Mouse (Mus musculus) embryonic facial prominence, embryonic 15.5 days (tissue): ENCODE data around the gene Whrn. TPM values are rescaled to one million over a fixed set of nuclear protein-coding genes. Genes with fewer than 3 reads are reported as not detected.
A peak's percentile ranks its signal among the peaks of the same experiment; 100 is the strongest.

Source experiments
- ATAC-seq: fragments of 200-750 bp; cut with Nextera tagmentation; 2 replicates; pipeline ENCODE4 v1.8.0; 2017; ENCODE audit warnings: low read depth, moderate TSS enrichment; ENCODE audit not compliant: insufficient number of reproducible peaks, low FRiP score, low TSS enrichment
- H3K27ac ChIP-seq: fragments of 300-500 bp; sonication (generic); replicated peaks from 2 replicates; pipeline ENCODE4 v1.5.1; 2015; ENCODE audit warnings: mild to moderate bottlenecking, inconsistent platforms
- H3K27me3 ChIP-seq: fragments of 300-500 bp; sonication (generic); 2 replicates; pipeline ENCODE4 v1.6.1; 2015; ENCODE audit warnings: inconsistent platforms
- H3K36me3 ChIP-seq: fragments of 300-500 bp; sonication (generic); 2 replicates; pipeline ENCODE4 v1.6.1; 2015; ENCODE audit warnings: mild to moderate bottlenecking, inconsistent platforms
- H3K4me1 ChIP-seq: fragments of 300-500 bp; sonication (generic); 2 replicates; pipeline ENCODE4 v1.6.1; 2015; ENCODE audit warnings: inconsistent platforms
- H3K4me2 ChIP-seq: fragments of 300-500 bp; sonication (generic); replicated peaks from 2 replicates; pipeline ENCODE4 v1.6.1; 2015; ENCODE audit warnings: mild to moderate bottlenecking, inconsistent platforms
- H3K4me3 ChIP-seq: fragments of 300-500 bp; sonication (generic); replicated peaks from 2 replicates; pipeline ENCODE4 v1.5.1; 2015; ENCODE audit warnings: mild to moderate bottlenecking, inconsistent platforms
- H3K9ac ChIP-seq: fragments of 300-500 bp; sonication (generic); 2 replicates; pipeline ENCODE4 v1.6.1; 2015; ENCODE audit warnings: inconsistent platforms
- H3K9me3 ChIP-seq: fragments of 300-500 bp; sonication (generic); replicated peaks from 2 replicates; pipeline ENCODE4 v1.6.1; 2016; ENCODE audit warnings: inconsistent platforms
- WGBS: fragments of 180-500 bp; shearing (Covaris S2); methylation state at CpG from one replicate; pipeline ENCODE4 v1.1.7; 2015; 5-methylcytosine and 5-hydroxymethylcytosine counted together
- polyA plus RNA-seq: library from polyadenylated mRNA; unstranded; fragments of >200 nt; fragmentation: Nextera tagmentation; extraction: Ambion mirVana; gene quantifications from 2 replicates; pipeline ENCODE4 v1.2.1, GENCODE M21; 2015

The Whrn gene
- polyA plus RNA-seq, 1 experiment from 2014 or later, result 5.2 TPM

DNA sequence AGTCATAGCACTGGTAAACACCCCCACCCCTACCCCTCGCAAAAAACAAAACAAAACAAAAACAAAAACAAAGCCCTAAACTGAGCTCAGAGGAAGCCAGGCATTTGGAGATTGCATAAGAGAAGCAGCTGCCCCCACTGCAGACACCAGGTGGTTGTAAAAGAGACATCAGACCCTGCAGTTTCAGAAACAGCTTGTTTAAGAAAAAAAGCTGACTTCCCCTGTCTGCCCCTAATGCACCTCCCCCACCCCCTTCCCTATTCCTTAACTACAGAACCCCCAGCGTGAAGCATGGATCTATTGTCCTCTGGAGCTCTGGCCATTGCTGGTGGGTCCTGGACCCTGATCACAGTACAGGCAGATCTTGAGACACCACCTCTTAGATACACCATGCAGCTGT, 21.4 kb downstream of the Whrn start:
- no peak overlapping the region for H3K27ac ChIP-seq
- no peak for ATAC-seq
- H3K9me3 ChIP-seq, result no peaks in the 10 kb centered on the region
- no peaks in the 10 kb centered on the region for H3K4me1 ChIP-seq
- H3K4me2 ChIP-seq, result no peak overlapping the region
- no peak overlapping the region for H3K9ac ChIP-seq
- 19% methylated on average over 2 of the region's 2 CpGs for WGBS
- H3K4me3 ChIP-seq, result no peak overlapping the region
- no peaks in the 10 kb centered on the region; the same call in 1 of the 2 replicates for H3K27me3 ChIP-seq
- no peaks in the 10 kb centered on the region for H3K36me3 ChIP-seq

GRCm38 (mm10) chr4:63467338-63467737, 28.5 kb downstream of the Whrn start:
- Histone ChIP-seq H3K4me2 (no peak overlapping the region), H3K27ac (no peak overlapping the region), H3K27me3 (no peaks in the 10 kb centered on the region), H3K4me1 (no peaks in the 10 kb centered on the region), H3K4me3 (no peak overlapping the region), H3K9me3 (no peaks in the 10 kb centered on the region), H3K36me3 (no peaks in the 10 kb centered on the region), H3K9ac (no peak overlapping the region)
- 77% methylated on average over 9 of the region's 10 CpGs for WGBS
- ATAC-seq, result no peak

DNA sequence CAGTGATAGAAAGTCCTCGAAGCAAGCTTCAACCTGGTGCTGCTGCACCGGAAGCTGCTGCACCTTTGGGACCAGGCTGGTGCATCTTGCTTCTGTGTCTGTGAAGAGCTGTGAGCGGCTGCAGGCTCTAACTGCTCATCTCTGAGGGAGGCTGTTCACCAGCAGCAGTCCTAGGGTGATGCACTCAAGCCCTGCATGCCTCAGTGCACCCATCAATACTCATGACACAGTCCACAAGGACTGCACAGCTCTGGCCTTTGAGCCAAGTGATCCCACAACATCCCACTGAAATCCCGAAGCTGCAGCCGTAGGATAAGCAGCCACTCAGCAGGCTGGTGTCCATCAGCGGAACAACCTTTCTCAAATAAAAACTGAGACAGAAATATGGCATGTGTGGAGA, 29.6 kb downstream of the Whrn start:
- H3K4me2 ChIP-seq, result no peak overlapping the region
- no peak overlapping the region for H3K4me3 ChIP-seq
- H3K36me3 ChIP-seq, result no peaks in the 10 kb centered on the region
- no peaks in the 10 kb centered on the region for H3K4me1 ChIP-seq
- no peaks in the 10 kb centered on the region for H3K9me3 ChIP-seq
- ATAC-seq, result no peak
- H3K9ac ChIP-seq, result no peak overlapping the region
- 88% methylated on average over 6 of the region's 6 CpGs for WGBS
- no peak overlapping the region for H3K27ac ChIP-seq
- H3K27me3 ChIP-seq, result no peaks in the 10 kb centered on the region

- H3K4me1 ChIP-seq, result peaks cover 16% of the 10 kb centered on the region
- H3K27ac ChIP-seq, result no peak overlapping the region
- ATAC-seq, result no peak; the same call in 1 of the 2 replicates
- H3K4me2 ChIP-seq, result no peak overlapping the region
- no peak overlapping the region for H3K9ac ChIP-seq
- H3K36me3 ChIP-seq, result no peaks in the 10 kb centered on the region
- 77% methylated on average over 7 of the region's 7 CpGs for WGBS
- no peaks in the 10 kb centered on the region for H3K9me3 ChIP-seq
- H3K4me3 ChIP-seq, result no peak overlapping the region
- H3K27me3 ChIP-seq, result no peaks in the 10 kb centered on the region
Observed at GRCm38 (mm10) chr4:63460876-63461525, 34.8 kb downstream of the Whrn start.

DNA sequence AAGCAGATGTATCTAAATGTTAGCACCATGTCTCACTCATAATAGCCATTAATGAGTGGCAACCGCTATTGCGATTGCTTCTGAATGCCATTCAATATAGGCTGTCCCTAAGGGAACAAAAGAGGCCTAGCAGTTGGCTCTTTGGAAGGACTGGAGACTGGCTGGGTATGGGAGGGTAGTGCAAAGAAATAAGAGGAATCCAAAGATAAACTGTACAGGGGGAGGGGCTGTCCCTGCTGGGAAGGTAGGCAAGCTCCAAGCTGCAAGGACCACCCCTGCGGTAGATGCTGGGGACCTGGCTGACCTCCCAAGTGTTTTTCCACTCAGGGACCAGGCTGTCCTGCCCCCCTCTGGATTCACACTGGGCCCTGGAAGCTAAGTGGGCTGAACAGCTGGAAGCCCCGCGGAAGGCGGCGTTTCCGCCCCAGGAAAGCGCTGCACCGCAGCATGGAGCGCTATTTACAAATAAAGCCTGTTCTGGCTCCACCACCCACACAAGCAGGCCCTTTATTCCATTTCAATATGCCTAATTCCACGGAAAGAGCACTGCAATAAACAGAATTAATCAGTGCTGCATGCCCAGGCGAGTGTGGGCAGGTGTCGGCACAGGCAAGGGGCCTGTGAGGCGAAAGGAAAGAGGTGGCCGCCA, 36.5 kb downstream of the Whrn start:
- Histone ChIP-seq H3K4me1 (peaks cover 16% of the 10 kb centered on the region), H3K9me3 (no peaks in the 10 kb centered on the region), H3K36me3 (no peaks in the 10 kb centered on the region), H3K4me3 (no peak overlapping the region), H3K9ac (no peak overlapping the region), H3K27ac (no peak overlapping the region), H3K27me3 (no peaks in the 10 kb centered on the region), H3K4me2 (peak overlapping the region; percentile 29; the same call in 1 of the 2 replicates)
- 18% methylated on average over 16 of the region's 16 CpGs for WGBS
- no peak for ATAC-seq

DNA sequence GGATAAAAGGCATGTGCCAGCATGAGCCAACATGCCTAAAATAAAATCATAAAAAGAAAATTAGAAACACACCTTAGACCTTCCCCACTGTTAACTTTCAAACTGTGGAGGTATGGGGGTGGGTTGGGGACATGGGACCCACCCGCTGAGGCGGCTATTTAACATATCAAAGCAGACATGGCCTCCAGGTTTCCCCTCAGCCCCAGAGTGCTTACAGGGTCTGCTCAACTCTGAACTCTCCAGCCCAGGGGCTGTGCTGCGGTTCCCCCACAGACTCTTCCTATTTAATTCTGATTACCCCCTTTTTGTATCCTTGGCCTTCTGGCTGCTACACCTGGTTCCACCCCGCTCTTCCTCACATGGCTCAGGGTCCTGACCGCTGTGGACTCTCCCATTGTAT, 39.2 kb downstream of the Whrn start:
- no peaks in the 10 kb centered on the region for H3K27me3 ChIP-seq
- ATAC-seq, result no peak
- H3K9ac ChIP-seq, result no peak overlapping the region
- WGBS, result 42% methylated on average over 5 of the region's 5 CpGs
- no peak overlapping the region for H3K4me3 ChIP-seq
- H3K27ac ChIP-seq, result no peak overlapping the region
- H3K4me1 ChIP-seq, result peaks cover 16% of the 10 kb centered on the region
- H3K9me3 ChIP-seq, result no peaks in the 10 kb centered on the region
- H3K36me3 ChIP-seq, result no peaks in the 10 kb centered on the region
- no peak overlapping the region for H3K4me2 ChIP-seq

DNA sequence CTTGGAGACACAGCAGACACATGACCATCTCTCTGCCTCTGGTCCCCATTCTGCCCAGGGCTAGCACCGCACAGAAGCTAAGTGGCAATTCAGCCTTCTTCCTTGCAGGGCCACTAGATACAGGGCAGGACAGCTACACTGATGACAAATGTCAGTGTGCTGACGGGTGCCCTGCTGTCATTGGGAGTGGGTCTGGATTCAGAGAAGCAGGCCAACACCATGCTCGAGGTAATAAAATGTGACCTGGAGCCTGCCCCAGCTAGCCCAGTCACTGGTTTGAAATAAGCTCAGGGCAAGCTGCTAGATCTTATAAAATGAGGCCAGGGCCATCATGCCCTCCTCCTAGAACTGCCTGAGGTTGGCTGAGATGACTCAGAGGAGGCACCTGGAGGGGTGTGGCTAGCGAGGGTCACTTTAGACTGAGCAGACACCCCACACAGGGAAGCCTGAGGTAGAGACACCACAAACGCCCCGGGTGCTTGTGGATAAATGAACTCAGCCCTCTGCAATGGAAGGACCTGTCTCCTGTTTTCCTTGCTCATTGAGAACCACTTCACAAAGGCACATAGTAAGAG, 41.8 kb downstream of the Whrn start:
- H3K27me3 ChIP-seq, result no peaks in the 10 kb centered on the region
- H3K27ac ChIP-seq, result no peak overlapping the region
- ATAC-seq, result no peak
- H3K4me1 ChIP-seq, result peaks cover 9% of the 10 kb centered on the region
- no peaks in the 10 kb centered on the region for H3K9me3 ChIP-seq
- H3K36me3 ChIP-seq, result no peaks in the 10 kb centered on the region; the same call in 1 of the 2 replicates
- WGBS, result 83% methylated on average over 6 of the region's 6 CpGs
- no peak overlapping the region for H3K9ac ChIP-seq
- H3K4me2 ChIP-seq, result no peak overlapping the region
- H3K4me3 ChIP-seq, result no peak overlapping the region

GRCm38 (mm10) chr4:63452555-63452954, 43.2 kb downstream of the Whrn start:
- no peak for ATAC-seq
- Histone ChIP-seq H3K9ac (no peak overlapping the region), H3K27me3 (no peaks in the 10 kb centered on the region), H3K4me2 (no peak overlapping the region), H3K9me3 (no peaks in the 10 kb centered on the region), H3K4me3 (no peak overlapping the region), H3K36me3 (no peaks in the 10 kb centered on the region; the same call in 1 of the 2 replicates), H3K27ac (no peak overlapping the region), H3K4me1 (no peaks in the 10 kb centered on the region)
- WGBS, result 44% methylated on average over 3 of the region's 3 CpGs

DNA sequence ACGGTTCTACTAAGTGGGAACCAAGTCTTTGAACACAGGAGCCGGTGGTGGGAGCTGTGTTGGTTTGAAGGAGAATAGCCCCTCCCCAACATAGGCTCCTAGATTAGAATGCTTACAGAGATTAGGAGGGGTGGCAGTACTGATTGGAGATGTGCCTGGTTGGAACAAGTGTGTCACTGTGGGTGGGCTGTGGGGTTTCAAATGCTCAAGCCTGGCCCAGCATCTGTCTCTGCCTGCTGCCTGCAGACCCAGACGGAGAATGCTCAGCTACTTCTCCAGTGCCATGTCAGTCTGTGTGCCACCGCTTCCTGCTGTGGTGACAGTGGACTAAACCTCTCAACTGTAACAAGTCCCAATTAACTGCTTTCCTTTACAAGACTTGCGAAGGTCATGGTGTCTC, 45.2 kb downstream of the Whrn start:
- H3K9ac ChIP-seq, result no peak overlapping the region
- H3K9me3 ChIP-seq, result no peaks in the 10 kb centered on the region
- no peak overlapping the region for H3K4me2 ChIP-seq
- H3K36me3 ChIP-seq, result no peaks in the 10 kb centered on the region; the same call in 1 of the 2 replicates
- 79% methylated on average over 5 of the region's 5 CpGs for WGBS
- H3K4me3 ChIP-seq, result no peak overlapping the region
- no peaks in the 10 kb centered on the region for H3K27me3 ChIP-seq
- no peaks in the 10 kb centered on the region for H3K4me1 ChIP-seq
- no peak for ATAC-seq
- no peak overlapping the region for H3K27ac ChIP-seq

- no peak for ATAC-seq
- Histone ChIP-seq H3K4me2 (no peak overlapping the region), H3K9me3 (no peaks in the 10 kb centered on the region; the same call in 1 of the 2 replicates), H3K9ac (no peak overlapping the region), H3K27ac (no peak overlapping the region), H3K4me3 (no peak overlapping the region), H3K4me1 (no peaks in the 10 kb centered on the region), H3K27me3 (no peaks in the 10 kb centered on the region), H3K36me3 (no peaks in the 10 kb centered on the region; the same call in 1 of the 2 replicates)
- 68% methylated on average over 10 of the region's 10 CpGs for WGBS
Observed at GRCm38 (mm10) chr4:63444362-63445066, 51.3 kb downstream of the Whrn start.

DNA sequence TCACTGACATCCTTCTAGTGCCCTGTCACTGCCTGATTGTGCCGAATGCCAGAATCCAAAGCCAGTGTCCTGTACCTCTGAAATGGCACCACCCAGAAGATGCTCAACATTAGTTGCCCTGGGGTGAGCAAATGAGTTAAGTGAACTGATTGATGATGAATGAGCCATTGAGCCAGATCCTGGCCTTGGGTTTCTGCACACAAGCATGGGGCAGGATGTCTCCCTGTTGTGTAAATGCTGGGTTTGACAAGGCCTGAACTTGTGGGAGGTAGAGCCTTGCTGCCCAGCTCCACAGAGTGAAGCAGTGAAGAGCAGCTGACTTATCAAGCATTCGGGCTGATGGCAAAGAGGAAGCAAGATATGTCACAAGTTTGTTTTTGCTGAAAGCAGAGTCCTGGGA, 52.7 kb downstream of the Whrn start:
- no peaks in the 10 kb centered on the region; the same call in 1 of the 2 replicates for H3K9me3 ChIP-seq
- H3K4me3 ChIP-seq, result no peak overlapping the region
- no peak overlapping the region for H3K27ac ChIP-seq
- ATAC-seq, result no peak
- no peaks in the 10 kb centered on the region for H3K4me1 ChIP-seq
- H3K36me3 ChIP-seq, result no peaks in the 10 kb centered on the region
- no peaks in the 10 kb centered on the region for H3K27me3 ChIP-seq
- 86% methylated on average over 2 of the region's 2 CpGs for WGBS
- H3K9ac ChIP-seq, result no peak overlapping the region
- H3K4me2 ChIP-seq, result no peak overlapping the region
